Mouse (Mus musculus) ES-E14 (cell line): ENCODE measurements around the gene Gpa33. TPM values are rescaled to one million over a fixed set of nuclear protein-coding genes. Genes with fewer than 3 reads are reported as not detected.

Experiments
- DNase-seq: peaks from one replicate; pipeline ENCODE4 v3.0.0-alpha.2; 2013; ENCODE audit warnings: low read depth, low spot score
- H3K27ac ChIP-seq: 2 replicates; pipeline ENCODE4 v1.5.1; 2012; ENCODE audit warnings: low read depth, mild to moderate bottlenecking, low read length, moderate library complexity, mixed read lengths; ENCODE audit not compliant: poor library complexity, insufficient read depth, severe bottlenecking
- H3K36me3 ChIP-seq: 2 replicates; pipeline ENCODE4 v1.6.1; 2012; ENCODE audit warnings: mild to moderate bottlenecking, low read length, moderate library complexity, mixed read lengths; ENCODE audit not compliant: control insufficient read depth, poor library complexity, insufficient read depth, severe bottlenecking
- H3K4me1 ChIP-seq, 2 experiments: fragments of 150-350 bp in 1 of 2; sonication (generic) in 1 of 2; 2 replicates each; pipeline ENCODE4 v1.6.1; 2012; ENCODE audit warnings: low read length in 2 of 2, mild to moderate bottlenecking in 1 of 2, mixed read lengths in 1 of 2; ENCODE audit not compliant: control insufficient read depth in 2 of 2, insufficient read depth in 2 of 2, poor library complexity in 1 of 2
- H3K4me3 ChIP-seq, 2 experiments: fragments of 150-350 bp in 1 of 2; sonication (generic) in 1 of 2; 2 replicates each; pipeline ENCODE4 v1.5.1; 2012; ENCODE audit warnings: low read length in 2 of 2, low read depth in 1 of 2, mild to moderate bottlenecking in 1 of 2, mixed read lengths in 1 of 2; ENCODE audit not compliant: insufficient read depth in 1 of 2, poor library complexity in 1 of 2, severe bottlenecking in 1 of 2
- H3K9ac ChIP-seq: 2 replicates; pipeline ENCODE4 v1.6.1; 2012; ENCODE audit warnings: low read depth, mild to moderate bottlenecking, low read length, mixed read lengths; ENCODE audit not compliant: poor library complexity, insufficient read depth, severe bottlenecking
- H3K9me3 ChIP-seq: fragments of 150-350 bp; sonication (generic); 2 replicates; pipeline ENCODE4 v1.6.1; 2012; ENCODE audit warnings: low read depth, mild to moderate bottlenecking, low read length; ENCODE audit not compliant: control insufficient read depth, insufficient read depth
- CHD2 ChIP-seq: IDR thresholded peaks from 2 replicates; pipeline ENCODE4 v1.6.1; 2014; ENCODE audit warnings: mild to moderate bottlenecking, low read depth, low read length, inconsistent platforms
- HCFC1 ChIP-seq: IDR thresholded peaks from 2 replicates; pipeline ENCODE4 v1.6.1; 2012; ENCODE audit warnings: low read length, inconsistent platforms, borderline replicate concordance; ENCODE audit not compliant: insufficient read depth
- MAFK ChIP-seq: IDR thresholded peaks from 2 replicates; pipeline ENCODE4 v1.6.1; 2014; ENCODE audit warnings: mild to moderate bottlenecking, low read depth, low read length, inconsistent platforms; ENCODE audit not compliant: insufficient read depth
- ZC3H11A ChIP-seq: IDR thresholded peaks from 2 replicates; pipeline ENCODE4 v1.6.1; 2012; ENCODE audit warnings: low read depth, mild to moderate bottlenecking, inconsistent platforms, low read length, borderline replicate concordance
- ZNF384 ChIP-seq: IDR thresholded peaks from 2 replicates; pipeline ENCODE4 v1.6.1; 2012; ENCODE audit warnings: low read depth, low read length, inconsistent platforms
- in situ Hi-C, 2 experiments: fragments of 600-800 bp; cut with MboI; formaldehyde crosslinking; loops; one replicate each; pipeline ENCODE4 v1.15.1; 2025; ENCODE audit warnings: low sequenced_read_pairs in 2 of 2, inconsistent platforms in 1 of 2; ENCODE audit not compliant: unreplicated experiment in 2 of 2
- total RNA-seq: library from RNA; depleted of rRNA; stranded (reverse); fragments of 300-350 nt; gene quantifications from 2 replicates; pipeline ENCODE4 v1.2.3, GENCODE M21; 2012

Gpa33 gene
- total RNA-seq, 1 experiment, result 68.0 TPM

DNA sequence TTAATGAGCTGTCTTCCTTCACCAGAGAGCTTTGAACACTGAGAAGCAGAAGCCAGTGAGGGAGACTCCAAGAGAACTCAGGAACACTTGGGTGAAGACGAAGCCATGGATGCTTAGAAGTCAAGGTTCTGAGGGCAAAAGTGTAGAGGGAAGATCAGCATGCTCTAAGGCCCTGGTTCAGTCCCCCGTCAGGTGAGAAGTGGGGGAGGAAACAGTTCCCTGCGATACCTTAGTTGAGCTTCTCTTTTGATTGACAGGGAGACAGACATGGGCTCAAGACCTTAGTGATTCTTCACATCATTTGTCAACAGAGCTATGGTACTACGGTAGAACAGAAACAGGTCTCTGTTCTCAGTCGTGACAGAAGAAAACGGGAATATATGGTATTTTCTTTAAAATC, 3.7 kb upstream of the Gpa33 start:
- in situ Hi-C loops, result no loop called here
- peaks cover 13 to 16% of the 10 kb centered on the region in 2 experiments for H3K4me1 ChIP-seq

GRCm38 (mm10) chr1:166126795-166127194, 3.2 kb upstream of the Gpa33 start:
- Histone ChIP-seq H3K4me3 (peak overlapping the region; percentile 53 to 76), H3K36me3 (no peaks in the 10 kb centered on the region; the same call in 1 of the 2 replicates), H3K4me1 (peaks cover 11 to 16% of the 10 kb centered on the region in 2 experiments; a peak in 3 of 4 replicates), H3K9ac (peak overlapping the region; percentile 87), H3K9me3 (no peaks in the 10 kb centered on the region), H3K27ac (peak overlapping the region; percentile 99)
- in situ Hi-C loops, result no loop called here
- no peak for TF ChIP-seq ZC3H11A
- DNase-seq, result peak; percentile 54

More for the DNA sequence above, 3.7 kb upstream of the Gpa33 start:
- H3K27ac ChIP-seq, result peak overlapping the region; percentile 99
- TF ChIP-seq MAFK, result no peak
- no peak for TF ChIP-seq ZC3H11A
- TF ChIP-seq HCFC1, result no peak
- TF ChIP-seq ZNF384, result no peak
- TF ChIP-seq CHD2, result no peak
- H3K36me3 ChIP-seq, result peaks cover 4% of the 10 kb centered on the region; the same call in 1 of the 2 replicates
- H3K9ac ChIP-seq, result peak overlapping the region; percentile 87; the same call in 1 of the 2 replicates
- DNase-seq, result no peak
- peak overlapping the region; percentile 53 to 76; a peak in 1 of 4 replicates for H3K4me3 ChIP-seq
- H3K9me3 ChIP-seq, result no peaks in the 10 kb centered on the region

- TF ChIP-seq ZC3H11A (no peak), HCFC1 (no peak), ZNF384 (no peak), MAFK (no peak), CHD2 (no peak)
- no peaks in the 10 kb centered on the region for H3K9me3 ChIP-seq
- H3K4me3 ChIP-seq, result peak within 1 kb of the TSS; percentile 53 to 76
- no peak for DNase-seq
- in situ Hi-C loops, result no loop called here
- no peaks in the 10 kb centered on the region; the same call in 1 of the 2 replicates for H3K36me3 ChIP-seq
- peaks cover 16 to 17% of the 10 kb centered on the region in 2 experiments for H3K4me1 ChIP-seq
- H3K9ac ChIP-seq, result peak within 1 kb of the TSS; percentile 87
- H3K27ac ChIP-seq, result peak within 1 kb of the TSS; percentile 99
These were observed 2.3 kb upstream of the Gpa33 start, which contains the start of gene Dusp27 for GRCm38 (mm10) chr1:166127719-166128118. Dusp27 (minus strand) TSS chr1:166127922.

GRCm38 (mm10) chr1:166128551-166128950, 1.5 kb upstream of the Gpa33 start:
- in situ Hi-C loops, result no loop called here
- Histone ChIP-seq H3K4me1 (peaks cover 13 to 17% of the 10 kb centered on the region in 2 experiments), H3K36me3 (no peaks in the 10 kb centered on the region; the same call in 1 of the 2 replicates), H3K9ac (no peak overlapping the region), H3K9me3 (no peaks in the 10 kb centered on the region), H3K27ac (no peak overlapping the region; the same call in 1 of the 2 replicates), H3K4me3 (no peak overlapping the region)
- DNase-seq, result no peak
- TF ChIP-seq MAFK (no peak), HCFC1 (no peak), CHD2 (no peak), ZNF384 (no peak), ZC3H11A (no peak)
